Mouse (Mus musculus): ENCODE results near the gene Auts2. TPM values are rescaled to one million over a fixed set of nuclear protein-coding genes. Genes with fewer than 3 reads are reported as not detected.
A peak's percentile ranks its signal among the peaks of the same experiment; 100 is the strongest.

Auts2 gene
- polyA plus RNA-seq, 1 experiment from 2014 or later, result 17.0 TPM

- peaks cover 8% of the 10 kb centered on the region; the same call in 1 of the 2 replicates for H3K4me1 ChIP-seq
- no peak for ATAC-seq (ENCODE audit: borderline replicate concordance, extremely low read depth, low FRiP score, low TSS enrichment)
- no peaks in the 10 kb centered on the region for H3K9me3 ChIP-seq
- 55% methylated on average over 11 of the region's 11 CpGs for WGBS
- no peak overlapping the region for H3K9ac ChIP-seq
- no peak overlapping the region for H3K4me3 ChIP-seq
- no peak overlapping the region for H3K4me2 ChIP-seq
- no peaks in the 10 kb centered on the region for H3K36me3 ChIP-seq
- peaks cover 6% of the 10 kb centered on the region; the same call in 1 of the 2 replicates for H3K27me3 ChIP-seq
- no peak overlapping the region for H3K27ac ChIP-seq
Observed at GRCm38 (mm10) chr5:131824197-131824991, 718.8 kb downstream of the Auts2 start.

DNA sequence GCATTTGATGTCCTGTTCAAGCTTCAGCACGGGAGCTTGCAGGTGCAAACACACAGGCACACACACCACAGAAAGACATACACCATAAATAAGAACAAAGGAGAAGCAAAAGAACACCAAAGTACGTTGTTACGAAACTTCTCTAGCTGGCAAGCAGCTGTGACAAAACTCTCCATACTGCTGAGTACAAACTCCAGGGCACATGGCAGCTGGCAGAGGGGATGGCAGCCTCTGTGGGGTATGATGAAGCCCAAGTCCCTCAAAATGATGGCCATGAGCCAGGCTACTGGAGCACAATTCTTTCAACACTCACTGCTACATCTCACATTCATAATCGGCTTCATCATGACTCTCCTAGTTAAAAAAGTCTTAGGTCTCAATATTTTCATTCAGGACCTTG is 721.7 kb downstream of the Auts2 start:
- Histone ChIP-seq H3K27me3 (peaks cover 6% of the 10 kb centered on the region; the same call in 1 of the 2 replicates), H3K4me2 (no peak overlapping the region), H3K4me3 (no peak overlapping the region), H3K9ac (no peak overlapping the region), H3K36me3 (no peaks in the 10 kb centered on the region), H3K27ac (no peak overlapping the region), H3K4me1 (0 out of 2 replicates have a peak, but pooled peaks cover 5% of the 10 kb centered on the region), H3K9me3 (no peaks in the 10 kb centered on the region)
- 77% methylated on average over 4 of the region's 4 CpGs for WGBS
- ATAC-seq (ENCODE audit: borderline replicate concordance, extremely low read depth, low FRiP score, low TSS enrichment), result no peak

- 62% methylated on average over 15 of the region's 15 CpGs for WGBS
Observed at GRCm38 (mm10) chr5:131819251-131819691, 723.9 kb downstream of the Auts2 start.

DNA sequence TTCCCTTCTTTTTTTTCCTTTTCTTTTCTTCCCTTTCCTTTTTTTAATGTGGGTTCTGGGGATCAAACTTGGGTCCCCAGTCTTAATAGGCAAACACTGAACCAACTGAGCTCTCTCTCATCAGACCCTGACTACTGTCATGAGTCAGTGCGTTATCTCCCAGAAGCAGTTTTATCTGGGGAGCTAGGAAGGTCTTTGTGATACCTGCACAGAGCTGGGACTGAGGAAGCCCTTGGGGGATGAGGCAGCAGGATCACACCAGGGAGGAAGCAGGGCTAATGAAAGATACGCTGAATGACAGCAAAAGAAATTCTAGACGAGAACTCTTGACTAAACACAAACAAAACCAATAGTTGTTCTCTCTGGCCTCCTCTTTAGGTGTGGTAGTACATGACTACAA is 727.6 kb downstream of the Auts2 start:
- Histone ChIP-seq H3K4me3 (no peak overlapping the region), H3K9ac (no peak overlapping the region), H3K36me3 (no peaks in the 10 kb centered on the region), H3K4me2 (no peak overlapping the region), H3K9me3 (no peaks in the 10 kb centered on the region), H3K27me3 (0 out of 2 replicates have a peak, but pooled peaks cover 4% of the 10 kb centered on the region), H3K4me1 (peaks cover 24% of the 10 kb centered on the region), H3K27ac (no peak overlapping the region)
- no peak for ATAC-seq (ENCODE audit: borderline replicate concordance, extremely low read depth, low FRiP score, low TSS enrichment)
- 76% methylated on average over 3 of the region's 3 CpGs for WGBS

More at GRCm38 (mm10) chr5:131819251-131819691, 723.9 kb downstream of the Auts2 start:
- peak; percentile 81 for ATAC-seq (ENCODE audit: borderline replicate concordance, extremely low read depth, low FRiP score, low TSS enrichment)
- peaks cover 12% of the 10 kb centered on the region; the same call in 1 of the 2 replicates for H3K4me1 ChIP-seq
- no peak overlapping the region for H3K4me2 ChIP-seq
- H3K36me3 ChIP-seq, result no peaks in the 10 kb centered on the region
- H3K27ac ChIP-seq, result no peak overlapping the region
- no peak overlapping the region for H3K4me3 ChIP-seq
- H3K9me3 ChIP-seq, result no peaks in the 10 kb centered on the region
- no peak overlapping the region for H3K9ac ChIP-seq
- H3K27me3 ChIP-seq, result peaks cover 5% of the 10 kb centered on the region; the same call in 1 of the 2 replicates

GRCm38 (mm10) chr5:131814503-131815003 is 728.6 kb downstream of the Auts2 start:
- WGBS, result 34% methylated on average over 9 of the region's 9 CpGs

GRCm38 (mm10) chr5:131813952-131814502 is 729.1 kb downstream of the Auts2 start:
- H3K9me3 ChIP-seq, result no peaks in the 10 kb centered on the region
- no peaks in the 10 kb centered on the region for H3K36me3 ChIP-seq
- H3K9ac ChIP-seq, result no peak overlapping the region
- no peak overlapping the region for H3K4me3 ChIP-seq
- peaks cover 19% of the 10 kb centered on the region for H3K4me1 ChIP-seq
- no peak overlapping the region for H3K4me2 ChIP-seq
- 30% methylated on average over 10 of the region's 10 CpGs for WGBS
- H3K27ac ChIP-seq, result no peak overlapping the region; the same call in 1 of the 2 replicates
- no peak for ATAC-seq (ENCODE audit: borderline replicate concordance, extremely low read depth, low FRiP score, low TSS enrichment)
- 0 out of 2 replicates have a peak, but pooled peaks cover 4% of the 10 kb centered on the region for H3K27me3 ChIP-seq

More at GRCm38 (mm10) chr5:131814503-131815003, 728.6 kb downstream of the Auts2 start:
- Histone ChIP-seq H3K36me3 (no peaks in the 10 kb centered on the region), H3K27ac (peak overlapping the region; percentile 8; the same call in 1 of the 2 replicates), H3K4me3 (no peak overlapping the region), H3K4me1 (peaks cover 19% of the 10 kb centered on the region), H3K9ac (no peak overlapping the region), H3K4me2 (no peak overlapping the region), H3K27me3 (0 out of 2 replicates have a peak, but pooled peaks cover 4% of the 10 kb centered on the region), H3K9me3 (no peaks in the 10 kb centered on the region)
- no peak for ATAC-seq (ENCODE audit: borderline replicate concordance, extremely low read depth, low FRiP score, low TSS enrichment)

DNA sequence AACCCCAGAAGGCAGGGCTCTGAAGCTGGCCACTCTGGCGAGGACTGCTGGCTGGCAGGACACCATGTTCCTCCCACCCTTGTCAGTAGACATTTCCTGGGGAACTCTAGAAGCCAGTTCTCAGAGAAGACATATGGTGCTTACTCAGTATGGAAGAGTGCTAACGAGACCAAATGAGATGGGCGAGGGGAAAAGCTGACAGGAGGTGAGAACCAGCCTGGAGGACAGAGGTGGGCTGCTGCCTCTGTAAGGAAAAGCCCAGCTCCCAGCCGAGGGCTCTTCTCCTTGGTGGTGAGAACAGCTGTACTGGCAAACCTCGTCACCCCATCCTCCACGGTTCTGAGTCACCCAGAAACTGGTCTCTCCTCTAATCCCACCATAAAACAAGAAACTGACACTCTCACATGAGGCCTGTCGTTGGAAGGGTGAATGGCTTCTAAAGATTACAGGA is 729.8 kb downstream of the Auts2 start:
- Histone ChIP-seq H3K27ac (no peak overlapping the region), H3K27me3 (0 out of 2 replicates have a peak, but pooled peaks cover 4% of the 10 kb centered on the region), H3K4me3 (no peak overlapping the region), H3K4me1 (peaks cover 19% of the 10 kb centered on the region), H3K4me2 (no peak overlapping the region), H3K9me3 (no peaks in the 10 kb centered on the region), H3K36me3 (no peaks in the 10 kb centered on the region), H3K9ac (no peak overlapping the region)
- WGBS, result 47% methylated on average over 7 of the region's 7 CpGs
- ATAC-seq (ENCODE audit: borderline replicate concordance, extremely low read depth, low FRiP score, low TSS enrichment), result no peak

DNA sequence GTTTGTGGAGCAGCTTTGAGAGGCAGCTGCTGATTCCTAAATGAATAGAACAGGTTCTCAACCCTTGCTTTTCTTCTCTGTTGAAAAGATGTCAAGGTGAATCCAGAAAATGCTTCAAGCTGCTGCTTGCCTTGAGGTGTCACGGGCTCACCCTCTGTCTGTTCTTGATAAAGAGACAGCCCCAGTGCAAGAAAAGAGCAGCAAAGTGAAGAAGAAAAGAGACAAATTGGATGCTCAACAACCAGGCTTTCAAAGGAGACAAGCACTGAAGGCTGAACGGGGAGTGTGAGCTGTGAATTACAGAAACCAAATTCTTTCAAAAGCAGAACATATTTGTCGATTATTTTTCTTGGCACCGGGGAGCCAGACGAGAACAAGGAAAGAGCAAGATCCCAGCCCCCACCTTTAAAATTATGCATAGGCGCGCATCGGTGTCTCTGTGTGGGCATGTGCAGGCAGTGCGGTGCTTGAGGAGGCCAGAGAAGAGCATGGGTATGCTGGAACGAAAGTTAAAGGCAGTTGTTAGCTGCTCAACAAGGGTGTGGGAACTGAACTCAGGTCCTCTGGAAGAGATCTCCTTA is 730.6 kb downstream of the Auts2 start:
- no peak overlapping the region for H3K9ac ChIP-seq
- H3K4me2 ChIP-seq, result no peak overlapping the region
- WGBS, result 77% methylated on average over 10 of the region's 10 CpGs
- H3K9me3 ChIP-seq, result no peaks in the 10 kb centered on the region
- no peak overlapping the region for H3K4me3 ChIP-seq
- 0 out of 2 replicates have a peak, but pooled peaks cover 4% of the 10 kb centered on the region for H3K27me3 ChIP-seq
- H3K4me1 ChIP-seq, result peaks cover 19% of the 10 kb centered on the region
- no peaks in the 10 kb centered on the region for H3K36me3 ChIP-seq
- H3K27ac ChIP-seq, result no peak overlapping the region
- ATAC-seq (ENCODE audit: borderline replicate concordance, extremely low read depth, low FRiP score, low TSS enrichment), result no peak

- 85% methylated on average over 2 of the region's 2 CpGs for WGBS
- H3K4me3 ChIP-seq, result no peak overlapping the region
- no peak for ATAC-seq (ENCODE audit: borderline replicate concordance, extremely low read depth, low FRiP score, low TSS enrichment)
- no peaks in the 10 kb centered on the region for H3K27me3 ChIP-seq
- H3K27ac ChIP-seq, result no peak overlapping the region
- no peak overlapping the region for H3K9ac ChIP-seq
- no peaks in the 10 kb centered on the region for H3K9me3 ChIP-seq
- peaks cover 23% of the 10 kb centered on the region for H3K4me1 ChIP-seq
- no peaks in the 10 kb centered on the region for H3K36me3 ChIP-seq
- H3K4me2 ChIP-seq, result no peak overlapping the region
Observed at GRCm38 (mm10) chr5:131806350-131806749, 736.8 kb downstream of the Auts2 start.

- Histone ChIP-seq H3K27ac (peak overlapping the region; percentile 35; the same call in 1 of the 2 replicates), H3K9ac (no peak overlapping the region), H3K4me1 (peaks cover 23% of the 10 kb centered on the region), H3K9me3 (no peaks in the 10 kb centered on the region), H3K4me2 (no peak overlapping the region), H3K36me3 (no peaks in the 10 kb centered on the region), H3K4me3 (no peak overlapping the region), H3K27me3 (no peaks in the 10 kb centered on the region)
- no peak; the same call in 1 of the 2 replicates for ATAC-seq (ENCODE audit: borderline replicate concordance, extremely low read depth, low FRiP score, low TSS enrichment)
- 35% methylated on average over 4 of the region's 4 CpGs for WGBS
Observed at GRCm38 (mm10) chr5:131805277-131805676, 737.9 kb downstream of the Auts2 start.

DNA sequence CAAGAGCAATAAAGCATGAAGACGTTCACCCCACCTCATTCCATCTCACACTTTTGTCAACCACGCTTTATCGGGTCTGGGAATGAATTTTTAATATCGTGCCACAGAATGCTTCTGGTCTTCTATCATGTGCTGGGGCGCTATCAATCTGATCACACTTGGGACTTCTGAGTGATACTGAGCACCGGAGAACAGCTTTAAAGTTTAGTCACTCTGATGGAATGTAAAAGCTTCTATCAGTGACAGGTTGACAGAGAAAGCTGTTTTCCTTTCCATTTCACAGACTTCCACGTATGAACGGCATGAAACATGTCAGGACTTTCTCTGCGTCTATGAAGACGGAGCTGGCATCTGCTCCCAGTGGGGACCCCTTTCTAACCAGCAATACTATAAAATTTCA is 739.5 kb downstream of the Auts2 start:
- Histone ChIP-seq H3K27ac (no peak overlapping the region), H3K9ac (no peak overlapping the region), H3K27me3 (no peaks in the 10 kb centered on the region), H3K36me3 (no peaks in the 10 kb centered on the region), H3K4me3 (no peak overlapping the region), H3K4me2 (no peak overlapping the region), H3K9me3 (no peaks in the 10 kb centered on the region), H3K4me1 (peaks cover 23% of the 10 kb centered on the region)
- WGBS, result 35% methylated on average over 10 of the region's 10 CpGs
- ATAC-seq (ENCODE audit: borderline replicate concordance, extremely low read depth, low FRiP score, low TSS enrichment), result no peak

Data from lung, embryonic 15.5 days (tissue).